Mouse (Mus musculus): ENCODE measurements around the gene Gatd1. TPM values are rescaled to one million over a fixed set of nuclear protein-coding genes. Genes with fewer than 3 reads are reported as not detected.

Gatd1 gene
- 41.7 and 43.4 TPM in 2 replicates for polyA plus RNA-seq (2014; fragmentation: Nextera tagmentation; extraction: Ambion mirVana)

DNA sequence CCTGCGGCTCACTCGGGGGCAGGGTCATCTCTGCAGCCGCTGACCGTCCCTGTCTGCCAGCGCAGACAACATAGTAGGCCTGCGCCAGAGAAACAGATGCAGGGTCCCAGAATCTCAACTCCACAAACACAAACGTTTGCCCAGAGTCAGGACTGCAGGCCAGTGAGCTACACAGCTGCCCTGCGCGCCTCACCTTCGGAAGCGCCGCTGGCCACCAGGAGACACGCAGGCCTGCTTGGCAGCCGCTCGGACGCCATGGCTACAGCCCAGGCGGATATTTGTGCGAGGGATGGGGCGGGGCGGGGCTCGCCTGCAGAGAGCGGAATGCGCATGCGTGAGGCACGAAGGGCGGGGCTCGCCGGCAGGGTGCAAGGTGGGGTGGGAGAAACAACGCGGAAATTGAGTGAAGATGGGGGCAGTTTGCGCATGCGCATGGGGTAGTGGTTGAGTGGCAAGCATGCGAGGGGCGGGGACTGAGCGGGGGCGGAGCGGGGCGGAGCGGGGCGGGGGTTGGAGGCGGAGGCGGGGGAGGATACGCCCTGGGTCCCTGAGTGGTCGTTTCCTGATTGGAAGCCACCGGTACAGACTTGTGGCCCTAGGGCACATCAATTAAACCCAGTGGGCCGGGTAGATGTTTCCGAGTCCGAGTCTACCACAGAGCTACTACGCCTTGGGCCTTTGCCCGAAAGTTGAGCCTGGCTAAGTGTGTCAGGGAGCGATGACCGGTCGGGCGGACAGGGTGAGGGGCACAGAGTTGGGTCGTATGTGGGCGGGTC, at the start of gene Gatd1:
TSS of gene Gatd1 (minus strand) at position 328 of the 776 bp plus-strand sequence.
- Histone ChIP-seq H3K4me1 (ENCODE audit: control insufficient read depth, insufficient read depth, low read length) (peaks cover 7% of the 10 kb centered on the region; the same call in 1 of the 2 replicates), H3K9me3 (replicated peaks; ENCODE audit: control insufficient read depth, low read length) (no peaks in the 10 kb centered on the region), H3K27me3 (replicated peaks; ENCODE audit: control insufficient read depth, insufficient read depth, low read length) (no peaks in the 10 kb centered on the region), H3K4me3 (ENCODE audit: low read depth, low read length) (peak within 1 kb of the TSS; percentile 72), H3K27ac (ENCODE audit: low read depth, low read length) (peak within 1 kb of the TSS; percentile 49; the same call in 1 of the 2 replicates), H3K4me2 (ENCODE audit: low read length) (peak within 1 kb of the TSS; percentile 72), H3K36me3 (ENCODE audit: control insufficient read depth, insufficient read depth, low read length) (peaks cover 12% of the 10 kb centered on the region), H3K9ac (ENCODE audit: low read length) (peak within 1 kb of the TSS; percentile 87)
- DNase-seq (ENCODE audit: low spot score) (peak; percentile 99), ATAC-seq (peak; percentile 90)
- WGBS = 2% methylated on average over 52 of the region's 56 CpGs

DNA sequence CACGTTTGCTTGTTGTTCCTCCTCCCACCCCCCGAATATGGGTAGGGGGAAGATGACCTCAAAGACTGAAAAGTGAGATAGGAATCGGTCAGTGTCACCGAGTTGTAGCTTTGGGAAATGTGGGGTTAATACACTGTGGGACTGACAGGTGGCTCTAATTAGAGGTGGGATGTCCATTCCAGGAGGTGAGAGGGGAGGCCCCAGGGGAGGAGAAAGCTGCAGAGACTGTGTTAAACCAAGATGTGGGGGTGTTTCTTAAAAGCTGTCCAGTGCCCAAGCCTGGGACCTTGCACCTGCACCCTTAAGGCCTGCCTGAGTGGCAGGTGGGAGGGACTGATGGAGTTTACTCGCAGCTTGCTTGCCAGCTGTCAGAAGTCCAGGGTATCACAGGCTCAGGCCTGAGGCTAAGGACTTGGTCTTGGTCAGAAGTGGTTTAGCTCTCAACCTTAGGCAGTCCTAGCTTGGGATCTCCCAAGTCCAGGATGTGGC, 48.4 kb upstream of the Gatd1 start:
- Histone ChIP-seq H3K9ac (ENCODE audit: low read length) (peak overlapping the region; percentile 48; the same call in 1 of the 2 replicates), H3K4me1 (ENCODE audit: control insufficient read depth, insufficient read depth, low read length) (peaks cover 4% of the 10 kb centered on the region; the same call in 1 of the 2 replicates), H3K36me3 (ENCODE audit: control insufficient read depth, insufficient read depth, low read length) (peaks cover 15% of the 10 kb centered on the region; the same call in 1 of the 2 replicates), H3K27me3 (replicated peaks; ENCODE audit: control insufficient read depth, insufficient read depth, low read length) (peaks cover 65% of the 10 kb centered on the region), H3K4me2 (ENCODE audit: low read length) (peak overlapping the region; percentile 50), H3K27ac (ENCODE audit: low read depth, low read length) (no peak overlapping the region), H3K9me3 (replicated peaks; ENCODE audit: control insufficient read depth, low read length) (no peaks in the 10 kb centered on the region), H3K4me3 (ENCODE audit: low read depth, low read length) (no peak overlapping the region)
- no peak for ATAC-seq
- no peak for DNase-seq (ENCODE audit: low spot score)
- WGBS = 25% methylated on average over 5 of the region's 5 CpGs

DNA sequence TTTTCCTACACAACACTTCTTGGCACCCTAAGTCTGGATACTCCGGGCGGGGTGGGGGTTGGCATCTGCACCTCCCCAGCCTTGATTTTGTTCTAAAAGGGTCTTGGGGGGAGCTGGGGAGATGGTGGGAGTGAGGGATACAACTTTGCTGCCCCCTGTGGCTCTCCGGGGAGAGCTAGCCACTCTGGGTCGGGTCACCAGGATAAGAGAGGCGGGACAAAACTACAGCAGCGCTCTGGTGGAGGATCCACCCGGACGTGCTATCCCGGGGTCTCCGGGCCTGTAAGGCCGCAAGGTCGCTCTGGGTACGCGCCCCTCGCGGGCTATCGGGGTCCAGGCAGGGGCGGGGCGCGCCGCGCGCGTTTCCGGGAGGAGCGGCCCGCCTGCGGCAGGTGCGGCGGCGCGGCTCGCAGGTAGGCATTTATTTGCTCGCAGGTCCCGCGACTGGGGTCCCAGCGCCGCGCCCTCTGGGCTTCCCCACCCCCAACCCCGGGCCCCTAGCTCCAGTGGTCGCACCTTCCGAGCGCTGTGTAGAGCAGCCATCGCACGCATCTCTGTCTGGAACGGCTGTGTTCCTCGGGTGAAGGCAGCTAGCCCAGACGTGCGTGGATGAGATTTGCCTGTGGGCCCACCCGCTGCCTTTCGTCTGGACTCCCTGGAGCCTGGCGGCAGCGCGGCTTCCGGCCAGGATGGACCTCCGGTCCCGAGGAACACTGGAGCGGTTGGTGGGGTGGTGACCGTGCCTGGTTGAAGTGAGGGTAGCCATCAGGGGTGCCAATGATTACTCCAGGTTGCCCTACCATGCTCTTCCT, 47.8 kb upstream of the Gatd1 start:
- Histone ChIP-seq H3K9me3 (replicated peaks; ENCODE audit: control insufficient read depth, low read length) (no peaks in the 10 kb centered on the region), H3K9ac (ENCODE audit: low read length) (peak overlapping the region; percentile 48; the same call in 1 of the 2 replicates), H3K27ac (ENCODE audit: low read depth, low read length) (no peak overlapping the region), H3K4me2 (ENCODE audit: low read length) (peak overlapping the region; percentile 50), H3K4me3 (ENCODE audit: low read depth, low read length) (peak overlapping the region; percentile 27), H3K27me3 (replicated peaks; ENCODE audit: control insufficient read depth, insufficient read depth, low read length) (peaks cover 63% of the 10 kb centered on the region), H3K36me3 (ENCODE audit: control insufficient read depth, insufficient read depth, low read length) (peaks cover 15% of the 10 kb centered on the region; the same call in 1 of the 2 replicates), H3K4me1 (ENCODE audit: control insufficient read depth, insufficient read depth, low read length) (peaks cover 4% of the 10 kb centered on the region; the same call in 1 of the 2 replicates)
- DNase-seq (ENCODE audit: low spot score) (no peak), ATAC-seq (no peak)
- WGBS = 3% methylated on average over 59 of the region's 59 CpGs

DNA sequence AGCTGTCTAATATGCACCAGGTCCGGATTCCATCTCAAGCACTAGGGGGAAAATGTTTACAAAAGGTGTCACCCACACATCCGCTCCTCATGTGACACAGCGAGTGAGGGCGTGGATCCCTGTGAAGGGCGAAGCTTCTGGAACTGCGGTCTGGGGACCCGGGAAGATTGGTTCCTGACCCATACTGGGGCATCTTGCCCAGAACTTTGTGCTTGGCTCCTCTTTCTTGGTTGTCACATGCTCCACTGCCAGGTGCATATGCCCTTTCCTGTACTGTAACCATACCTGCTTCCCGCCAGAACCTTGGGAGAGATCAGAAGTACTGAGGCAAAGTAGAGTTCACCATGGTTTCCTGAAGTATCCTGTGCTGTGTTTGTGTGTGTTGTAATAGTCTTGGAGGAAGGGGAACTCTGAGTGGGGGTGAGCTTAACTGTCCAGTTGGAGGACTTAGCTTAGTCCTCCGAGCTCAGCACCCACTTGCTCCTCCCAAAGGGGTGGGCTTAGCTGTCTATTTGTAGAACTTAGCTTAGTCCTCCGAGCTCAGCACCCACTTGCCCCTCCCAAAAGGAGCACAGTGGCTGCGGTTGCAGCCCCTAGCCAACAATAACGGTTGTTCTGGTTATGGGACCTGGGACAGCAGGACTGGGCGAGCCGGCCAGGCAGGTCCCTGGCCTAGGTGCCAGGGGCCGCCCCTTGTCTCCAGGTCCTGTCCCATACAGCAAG, 46.6 kb upstream of the Gatd1 start, which contains the start of gene Cracr2b:
TSS of gene Cracr2b (plus strand) at position 704 of the 723 bp plus-strand sequence.
- Histone ChIP-seq H3K9me3 (replicated peaks; ENCODE audit: control insufficient read depth, low read length) (no peaks in the 10 kb centered on the region), H3K27ac (ENCODE audit: low read depth, low read length) (no peak within 1 kb of the TSS), H3K9ac (ENCODE audit: low read length) (peak within 1 kb of the TSS; percentile 48; the same call in 1 of the 2 replicates), H3K4me1 (ENCODE audit: control insufficient read depth, insufficient read depth, low read length) (peaks cover 12% of the 10 kb centered on the region; the same call in 1 of the 2 replicates), H3K4me3 (ENCODE audit: low read depth, low read length) (peak within 1 kb of the TSS; percentile 27), H3K4me2 (ENCODE audit: low read length) (peak within 1 kb of the TSS; percentile 50), H3K36me3 (ENCODE audit: control insufficient read depth, insufficient read depth, low read length) (peaks cover 15% of the 10 kb centered on the region; the same call in 1 of the 2 replicates), H3K27me3 (replicated peaks; ENCODE audit: control insufficient read depth, insufficient read depth, low read length) (peaks cover 54% of the 10 kb centered on the region)
- 74% methylated on average over 15 of the region's 15 CpGs for WGBS
- no peak for DNase-seq (ENCODE audit: low spot score)
- no peak for ATAC-seq

DNA sequence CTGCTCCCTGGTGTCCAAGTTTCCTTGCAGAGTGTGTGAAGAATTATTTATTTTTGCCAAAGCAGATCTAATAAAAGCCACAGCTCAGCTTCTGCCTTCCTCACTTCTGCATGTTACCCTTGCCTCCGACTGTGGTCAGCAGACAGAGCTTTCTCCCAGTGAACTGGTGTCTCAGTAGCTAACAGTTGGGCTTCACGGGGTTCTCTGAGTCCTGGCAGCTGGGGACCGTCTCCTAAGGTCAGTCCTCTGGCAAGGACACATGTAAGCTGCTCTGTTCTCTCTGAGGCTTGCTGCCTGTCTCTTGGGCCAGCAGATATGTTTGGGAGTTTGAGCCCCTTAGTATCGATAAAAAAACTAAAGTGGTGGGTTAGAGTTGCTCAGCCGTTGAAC, 46.1 kb upstream of the Gatd1 start:
- no peak overlapping the region for H3K27ac ChIP-seq (ENCODE audit: low read depth, low read length)
- WGBS = 79% methylated on average over 5 of the region's 5 CpGs
- no peaks in the 10 kb centered on the region for H3K9me3 ChIP-seq (replicated peaks; ENCODE audit: control insufficient read depth, low read length)
- H3K4me1 ChIP-seq (ENCODE audit: control insufficient read depth, insufficient read depth, low read length) = peaks cover 12% of the 10 kb centered on the region; the same call in 1 of the 2 replicates
- H3K27me3 ChIP-seq (replicated peaks; ENCODE audit: control insufficient read depth, insufficient read depth, low read length) = peaks cover 49% of the 10 kb centered on the region
- no peak overlapping the region for H3K9ac ChIP-seq (ENCODE audit: low read length)
- H3K4me3 ChIP-seq (ENCODE audit: low read depth, low read length) = no peak overlapping the region
- ATAC-seq = no peak
- no peak for DNase-seq (ENCODE audit: low spot score)
- H3K4me2 ChIP-seq (ENCODE audit: low read length) = no peak overlapping the region
- peaks cover 15% of the 10 kb centered on the region; the same call in 1 of the 2 replicates for H3K36me3 ChIP-seq (ENCODE audit: control insufficient read depth, insufficient read depth, low read length)

DNA sequence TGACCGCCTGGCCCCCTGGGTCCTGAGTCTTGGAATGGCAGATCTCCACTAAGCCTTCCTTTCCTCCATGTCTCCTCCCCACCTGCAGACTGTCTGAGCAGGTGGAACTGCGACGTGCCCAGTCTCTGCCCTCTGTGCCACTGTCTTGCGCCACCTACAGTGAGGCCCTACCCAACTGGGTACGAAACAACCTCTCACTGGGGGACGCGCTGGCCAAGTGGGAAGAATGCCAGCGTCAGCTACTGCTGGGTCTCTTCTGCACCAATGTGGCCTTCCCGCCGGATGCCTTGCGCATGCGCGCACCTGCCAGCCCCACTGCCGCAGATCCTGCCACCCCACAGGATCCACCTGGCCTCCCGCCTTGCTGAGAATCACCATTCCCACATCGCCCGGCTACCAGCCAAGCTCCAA, 45.4 kb upstream of the Gatd1 start:
- H3K36me3 ChIP-seq (ENCODE audit: control insufficient read depth, insufficient read depth, low read length) = peaks cover 15% of the 10 kb centered on the region; the same call in 1 of the 2 replicates
- H3K27ac ChIP-seq (ENCODE audit: low read depth, low read length) = no peak overlapping the region
- no peak overlapping the region for H3K4me3 ChIP-seq (ENCODE audit: low read depth, low read length)
- peaks cover 12% of the 10 kb centered on the region; the same call in 1 of the 2 replicates for H3K4me1 ChIP-seq (ENCODE audit: control insufficient read depth, insufficient read depth, low read length)
- 88% methylated on average over 17 of the region's 17 CpGs for WGBS
- no peaks in the 10 kb centered on the region for H3K9me3 ChIP-seq (replicated peaks; ENCODE audit: control insufficient read depth, low read length)
- DNase-seq (ENCODE audit: low spot score) = no peak
- no peak overlapping the region for H3K4me2 ChIP-seq (ENCODE audit: low read length)
- no peak for ATAC-seq
- no peak overlapping the region for H3K9ac ChIP-seq (ENCODE audit: low read length)
- peaks cover 42% of the 10 kb centered on the region for H3K27me3 ChIP-seq (replicated peaks; ENCODE audit: control insufficient read depth, insufficient read depth, low read length)

DNA sequence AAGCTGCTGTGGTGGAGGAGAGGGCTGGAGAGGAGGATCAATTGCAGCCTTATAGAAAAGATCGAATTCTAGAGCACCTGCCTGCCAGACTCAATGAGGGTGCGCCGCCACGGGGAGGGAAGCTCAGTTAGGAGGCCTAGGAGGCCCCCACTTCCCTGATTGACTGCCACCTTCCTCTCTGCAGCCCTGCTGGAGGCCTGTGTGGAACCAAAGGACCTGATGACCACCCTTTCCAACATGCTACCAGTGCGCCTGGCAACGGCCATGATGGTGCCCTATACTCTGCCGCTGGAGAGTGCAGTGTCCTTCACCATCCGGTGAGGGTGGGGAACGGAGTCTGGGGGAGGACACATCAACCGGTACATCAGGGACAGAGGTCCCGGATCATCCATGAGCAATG, 44.7 kb upstream of the Gatd1 start:
- Histone ChIP-seq H3K27me3 (replicated peaks; ENCODE audit: control insufficient read depth, insufficient read depth, low read length) (peaks cover 36% of the 10 kb centered on the region), H3K27ac (ENCODE audit: low read depth, low read length) (no peak overlapping the region), H3K9me3 (replicated peaks; ENCODE audit: control insufficient read depth, low read length) (no peaks in the 10 kb centered on the region), H3K4me1 (ENCODE audit: control insufficient read depth, insufficient read depth, low read length) (peaks cover 12% of the 10 kb centered on the region; the same call in 1 of the 2 replicates), H3K4me2 (ENCODE audit: low read length) (no peak overlapping the region), H3K4me3 (ENCODE audit: low read depth, low read length) (no peak overlapping the region), H3K9ac (ENCODE audit: low read length) (no peak overlapping the region), H3K36me3 (ENCODE audit: control insufficient read depth, insufficient read depth, low read length) (peaks cover 15% of the 10 kb centered on the region; the same call in 1 of the 2 replicates)
- DNase-seq (ENCODE audit: low spot score) (no peak), ATAC-seq (no peak)
- WGBS = 92% methylated on average over 11 of the region's 11 CpGs

All from forebrain, embryonic 14.5 days (tissue).